Mouse (Mus musculus) embryonic facial prominence, embryonic 15.5 days (tissue): ENCODE measurements around the gene Tmc1. TPM values are rescaled to one million over a fixed set of nuclear protein-coding genes. Genes with fewer than 3 reads are reported as not detected.

Experiments used
- ATAC-seq: fragments of 200-750 bp; cut with Nextera tagmentation; 2 replicates; pipeline ENCODE4 v1.8.0; 2017; ENCODE audit warnings: low read depth, moderate TSS enrichment; ENCODE audit not compliant: insufficient number of reproducible peaks, low FRiP score, low TSS enrichment
- H3K27ac ChIP-seq: fragments of 300-500 bp; sonication (generic); replicated peaks from 2 replicates; pipeline ENCODE4 v1.5.1; 2015; ENCODE audit warnings: mild to moderate bottlenecking, inconsistent platforms
- H3K27me3 ChIP-seq: fragments of 300-500 bp; sonication (generic); 2 replicates; pipeline ENCODE4 v1.6.1; 2015; ENCODE audit warnings: inconsistent platforms
- H3K36me3 ChIP-seq: fragments of 300-500 bp; sonication (generic); 2 replicates; pipeline ENCODE4 v1.6.1; 2015; ENCODE audit warnings: mild to moderate bottlenecking, inconsistent platforms
- H3K4me1 ChIP-seq: fragments of 300-500 bp; sonication (generic); 2 replicates; pipeline ENCODE4 v1.6.1; 2015; ENCODE audit warnings: inconsistent platforms
- H3K4me2 ChIP-seq: fragments of 300-500 bp; sonication (generic); replicated peaks from 2 replicates; pipeline ENCODE4 v1.6.1; 2015; ENCODE audit warnings: mild to moderate bottlenecking, inconsistent platforms
- H3K4me3 ChIP-seq: fragments of 300-500 bp; sonication (generic); replicated peaks from 2 replicates; pipeline ENCODE4 v1.5.1; 2015; ENCODE audit warnings: mild to moderate bottlenecking, inconsistent platforms
- H3K9ac ChIP-seq: fragments of 300-500 bp; sonication (generic); 2 replicates; pipeline ENCODE4 v1.6.1; 2015; ENCODE audit warnings: inconsistent platforms
- H3K9me3 ChIP-seq: fragments of 300-500 bp; sonication (generic); replicated peaks from 2 replicates; pipeline ENCODE4 v1.6.1; 2016; ENCODE audit warnings: inconsistent platforms
- WGBS: fragments of 180-500 bp; shearing (Covaris S2); methylation state at CpG from one replicate; pipeline ENCODE4 v1.1.7; 2015; 5-methylcytosine and 5-hydroxymethylcytosine counted together
- polyA plus RNA-seq: library from polyadenylated mRNA; unstranded; fragments of >200 nt; fragmentation: Nextera tagmentation; extraction: Ambion mirVana; gene quantifications from 2 replicates; pipeline ENCODE4 v1.2.1, GENCODE M21; 2015

Tmc1 gene
- polyA plus RNA-seq, 1 experiment from 2014 or later: 0.17 TPM

GRCm38 (mm10) chr19:20881205-20881604 is 72.8 kb downstream of the Tmc1 start:
- Histone ChIP-seq H3K4me3 (no peak overlapping the region), H3K4me2 (no peak overlapping the region), H3K36me3 (no peaks in the 10 kb centered on the region), H3K4me1 (no peaks in the 10 kb centered on the region), H3K9ac (no peak overlapping the region), H3K27me3 (no peaks in the 10 kb centered on the region), H3K27ac (no peak overlapping the region), H3K9me3 (no peaks in the 10 kb centered on the region)
- 48% methylated on average over 2 of the region's 2 CpGs for WGBS
- ATAC-seq: no peak

DNA sequence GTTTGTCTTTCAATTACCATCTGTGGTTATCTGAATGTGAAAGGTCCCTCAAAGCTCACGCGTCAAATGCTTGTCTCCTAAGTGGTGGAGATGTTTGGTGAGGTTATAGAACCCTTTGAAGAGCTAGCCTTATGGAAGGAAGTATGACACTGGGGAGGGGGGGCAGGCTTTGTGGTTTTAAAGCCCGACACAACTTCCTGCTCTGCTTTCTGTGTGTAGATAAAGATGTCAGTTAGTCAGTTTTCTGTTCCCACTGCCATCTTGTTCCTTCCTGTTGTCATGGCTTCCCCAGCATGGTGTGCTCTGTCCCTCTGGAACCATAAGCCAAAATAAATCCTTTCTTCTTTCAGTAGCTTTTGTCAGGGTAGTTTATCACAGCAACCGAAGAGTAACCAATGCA is 78.1 kb downstream of the Tmc1 start:
- Histone ChIP-seq H3K9me3 (no peaks in the 10 kb centered on the region), H3K9ac (no peak overlapping the region), H3K4me1 (no peaks in the 10 kb centered on the region), H3K4me3 (no peak overlapping the region), H3K27ac (no peak overlapping the region), H3K27me3 (no peaks in the 10 kb centered on the region), H3K36me3 (no peaks in the 10 kb centered on the region), H3K4me2 (no peak overlapping the region)
- ATAC-seq: no peak
- WGBS: 78% methylated on average over 4 of the region's 4 CpGs

DNA sequence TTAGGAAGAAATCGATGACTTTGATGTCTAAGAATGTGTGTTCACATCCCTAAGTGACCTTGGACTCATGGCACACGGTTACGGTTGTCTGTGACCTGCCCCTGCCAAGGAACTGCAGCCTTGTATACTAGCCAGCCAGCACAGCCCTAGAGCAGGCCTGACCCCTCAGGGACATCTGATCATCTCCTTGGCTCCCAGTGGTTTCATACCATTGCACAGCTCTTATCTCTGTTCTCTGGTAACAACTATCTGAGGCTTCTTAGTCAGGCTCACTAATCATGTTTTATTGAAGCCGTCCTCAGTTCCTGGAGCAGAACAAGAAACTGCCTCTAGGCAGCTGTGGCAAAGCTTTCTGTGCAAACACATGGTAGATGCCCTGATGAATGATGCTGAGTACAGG is 92.2 kb downstream of the Tmc1 start:
- no peak overlapping the region for H3K4me2 ChIP-seq
- no peaks in the 10 kb centered on the region for H3K4me1 ChIP-seq
- no peaks in the 10 kb centered on the region for H3K9me3 ChIP-seq
- H3K27me3 ChIP-seq: no peaks in the 10 kb centered on the region
- H3K27ac ChIP-seq: no peak overlapping the region
- H3K9ac ChIP-seq: no peak overlapping the region
- 78% methylated on average over 4 of the region's 4 CpGs for WGBS
- no peaks in the 10 kb centered on the region for H3K36me3 ChIP-seq
- no peak for ATAC-seq
- H3K4me3 ChIP-seq: no peak overlapping the region

DNA sequence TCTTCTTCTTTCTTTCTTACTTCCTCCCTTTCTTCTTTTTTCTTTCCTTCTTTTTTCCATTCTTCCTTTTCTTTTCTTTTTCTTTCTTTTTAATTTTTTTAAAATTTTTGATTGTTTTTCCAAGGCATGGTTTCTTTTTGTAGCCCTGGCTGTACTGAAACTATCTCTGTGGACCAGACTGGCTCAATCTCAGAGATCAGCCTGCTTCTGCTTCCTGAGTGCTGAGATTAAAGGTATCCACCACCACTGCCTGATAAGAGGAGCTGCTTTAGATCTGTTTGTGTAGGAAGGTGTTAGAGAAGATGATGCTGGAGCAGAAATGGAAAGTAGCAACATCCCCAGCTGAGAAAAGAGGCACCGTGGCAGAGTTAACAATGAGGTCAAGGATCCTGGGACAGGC is 93.7 kb downstream of the Tmc1 start:
- H3K27me3 ChIP-seq: no peaks in the 10 kb centered on the region
- no peak for ATAC-seq
- WGBS: 86% methylated on average over 1 of the region's 1 CpGs
- no peaks in the 10 kb centered on the region for H3K36me3 ChIP-seq
- no peak overlapping the region for H3K27ac ChIP-seq
- H3K4me2 ChIP-seq: no peak overlapping the region
- H3K9ac ChIP-seq: no peak overlapping the region
- H3K4me3 ChIP-seq: no peak overlapping the region
- H3K4me1 ChIP-seq: no peaks in the 10 kb centered on the region
- H3K9me3 ChIP-seq: no peaks in the 10 kb centered on the region

GRCm38 (mm10) chr19:20857819-20858218 is 96.2 kb downstream of the Tmc1 start:
- H3K9me3 ChIP-seq: no peaks in the 10 kb centered on the region
- H3K4me3 ChIP-seq: no peak overlapping the region

DNA sequence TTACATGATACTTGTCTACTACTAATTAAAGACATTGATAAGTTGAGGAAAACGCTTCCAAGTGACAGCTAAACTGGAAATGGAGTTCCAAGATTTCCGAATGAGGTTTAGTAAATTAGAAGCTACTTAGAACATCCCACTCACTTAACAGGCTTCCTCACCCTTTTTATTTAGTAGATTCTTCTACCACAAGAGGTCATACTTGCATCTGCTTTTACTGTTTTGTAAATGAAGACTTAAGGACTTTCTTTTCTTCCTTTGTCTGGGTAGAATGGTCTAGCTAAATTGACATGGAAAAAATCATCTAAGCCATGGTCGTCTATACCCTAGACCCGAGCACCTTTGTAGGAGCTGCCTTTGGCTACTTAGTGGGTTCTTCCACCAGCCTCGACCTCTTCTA is 105.1 kb downstream of the Tmc1 start:
- no peaks in the 10 kb centered on the region for H3K27me3 ChIP-seq
- WGBS: 54% methylated on average over 5 of the region's 5 CpGs
- H3K4me2 ChIP-seq: no peak overlapping the region
- H3K27ac ChIP-seq: no peak overlapping the region
- no peaks in the 10 kb centered on the region for H3K36me3 ChIP-seq
- no peak for ATAC-seq
- H3K4me3 ChIP-seq: no peak overlapping the region
- H3K4me1 ChIP-seq: no peaks in the 10 kb centered on the region
- no peak overlapping the region for H3K9ac ChIP-seq
- H3K9me3 ChIP-seq: no peaks in the 10 kb centered on the region

More at GRCm38 (mm10) chr19:20857819-20858218, 96.2 kb downstream of the Tmc1 start:
- Histone ChIP-seq H3K27ac (no peak overlapping the region), H3K9ac (no peak overlapping the region), H3K4me2 (no peak overlapping the region), H3K27me3 (no peaks in the 10 kb centered on the region), H3K4me1 (no peaks in the 10 kb centered on the region), H3K36me3 (no peaks in the 10 kb centered on the region)
- no peak for ATAC-seq

GRCm38 (mm10) chr19:20847476-20848073 is 106.4 kb downstream of the Tmc1 start:
- Histone ChIP-seq H3K27me3 (no peaks in the 10 kb centered on the region), H3K4me3 (no peak overlapping the region), H3K27ac (no peak overlapping the region), H3K4me2 (no peak overlapping the region), H3K36me3 (no peaks in the 10 kb centered on the region), H3K9me3 (no peaks in the 10 kb centered on the region), H3K9ac (no peak overlapping the region), H3K4me1 (no peaks in the 10 kb centered on the region)
- 81% methylated on average over 3 of the region's 3 CpGs for WGBS
- no peak for ATAC-seq

- Histone ChIP-seq H3K27me3 (no peaks in the 10 kb centered on the region), H3K9ac (no peak overlapping the region), H3K4me2 (no peak overlapping the region), H3K36me3 (no peaks in the 10 kb centered on the region), H3K4me3 (no peak overlapping the region), H3K27ac (no peak overlapping the region), H3K4me1 (0 out of 2 replicates have a peak, but pooled peaks cover 5% of the 10 kb centered on the region), H3K9me3 (no peaks in the 10 kb centered on the region)
- ATAC-seq: no peak
- WGBS: 88% methylated on average over 2 of the region's 2 CpGs
Measured at GRCm38 (mm10) chr19:20837422-20837821, 116.6 kb downstream of the Tmc1 start.

DNA sequence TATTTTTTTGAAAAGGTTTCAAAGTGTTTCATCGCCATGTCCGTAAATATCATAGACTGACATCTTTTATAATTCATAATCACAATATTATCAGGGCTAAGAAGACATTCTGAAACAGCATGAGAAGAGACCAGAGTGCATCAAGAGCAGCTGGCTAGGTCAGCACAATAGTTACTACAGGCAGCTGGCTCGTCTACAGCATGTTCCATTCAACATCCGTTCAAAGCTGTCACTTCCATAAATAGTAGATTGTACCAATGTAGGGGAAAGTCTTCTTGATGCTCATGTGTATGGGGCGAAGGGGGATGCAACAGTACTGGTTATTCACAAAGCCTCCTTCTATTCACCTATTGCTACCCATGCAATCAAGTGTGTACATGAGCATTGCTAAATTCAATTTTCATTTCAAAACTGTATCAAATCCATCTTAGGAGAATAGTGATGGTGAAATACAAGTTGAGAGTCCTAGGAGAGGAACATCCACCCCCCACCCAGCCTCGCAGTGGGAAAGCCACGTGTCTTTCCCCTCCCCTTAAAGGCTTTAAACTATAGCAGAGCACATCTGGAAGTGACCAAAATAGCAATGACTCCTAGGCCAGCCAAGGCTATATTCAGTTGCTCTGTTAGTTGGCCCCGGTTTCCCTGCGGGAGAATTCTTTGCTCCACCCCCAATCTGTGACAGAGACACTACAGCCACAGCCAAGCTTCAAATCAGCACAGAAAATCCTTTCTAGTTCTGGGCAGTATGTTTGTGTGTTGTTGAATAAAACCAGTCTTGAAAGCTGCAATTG is 117.8 kb downstream of the Tmc1 start:
- no peaks in the 10 kb centered on the region for H3K27me3 ChIP-seq
- no peak overlapping the region for H3K27ac ChIP-seq
- H3K4me2 ChIP-seq: no peak overlapping the region
- WGBS: 52% methylated on average over 9 of the region's 9 CpGs
- no peak overlapping the region for H3K9ac ChIP-seq
- H3K36me3 ChIP-seq: no peaks in the 10 kb centered on the region
- 0 out of 2 replicates have a peak, but pooled peaks cover 5% of the 10 kb centered on the region for H3K4me1 ChIP-seq
- ATAC-seq: peak; percentile 84
- no peaks in the 10 kb centered on the region for H3K9me3 ChIP-seq
- H3K4me3 ChIP-seq: no peak overlapping the region

- Histone ChIP-seq H3K9me3 (no peaks in the 10 kb centered on the region), H3K4me1 (0 out of 2 replicates have a peak, but pooled peaks cover 5% of the 10 kb centered on the region), H3K36me3 (no peaks in the 10 kb centered on the region), H3K27ac (no peak overlapping the region), H3K4me2 (no peak overlapping the region), H3K4me3 (no peak overlapping the region), H3K27me3 (no peaks in the 10 kb centered on the region), H3K9ac (no peak overlapping the region)
- ATAC-seq: no peak
- 74% methylated on average over 1 of the region's 1 CpGs for WGBS
Measured at GRCm38 (mm10) chr19:20834895-20835294, 119.1 kb downstream of the Tmc1 start.

DNA sequence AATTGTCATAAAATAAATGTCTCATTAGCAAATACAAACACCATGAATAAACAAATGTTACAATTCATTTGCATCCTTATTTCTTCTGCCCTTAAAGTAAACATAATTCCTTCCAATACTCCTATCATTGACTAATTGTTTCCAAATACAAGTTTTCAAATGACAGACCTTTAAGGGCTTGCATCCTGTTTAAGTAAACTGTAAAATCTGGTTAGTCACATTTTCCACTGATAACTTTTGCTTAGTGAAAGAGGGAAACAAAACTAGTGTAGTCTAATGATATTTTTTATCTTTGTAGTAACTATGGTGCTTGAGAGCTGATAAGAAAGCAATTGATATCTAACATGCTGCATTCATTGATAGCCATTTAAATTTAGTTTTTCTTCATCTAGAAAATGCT is 154.5 kb downstream of the Tmc1 start:
- H3K9me3 ChIP-seq: no peaks in the 10 kb centered on the region
- no peak overlapping the region for H3K9ac ChIP-seq
- no peaks in the 10 kb centered on the region for H3K36me3 ChIP-seq
- H3K4me2 ChIP-seq: no peak overlapping the region
- no peak overlapping the region for H3K27ac ChIP-seq
- ATAC-seq: no peak
- no peak overlapping the region for H3K4me3 ChIP-seq
- H3K27me3 ChIP-seq: no peaks in the 10 kb centered on the region
- H3K4me1 ChIP-seq: no peaks in the 10 kb centered on the region
